ENCODE assay signal across 25 mouse cellular contexts in the genomic region with DNA sequence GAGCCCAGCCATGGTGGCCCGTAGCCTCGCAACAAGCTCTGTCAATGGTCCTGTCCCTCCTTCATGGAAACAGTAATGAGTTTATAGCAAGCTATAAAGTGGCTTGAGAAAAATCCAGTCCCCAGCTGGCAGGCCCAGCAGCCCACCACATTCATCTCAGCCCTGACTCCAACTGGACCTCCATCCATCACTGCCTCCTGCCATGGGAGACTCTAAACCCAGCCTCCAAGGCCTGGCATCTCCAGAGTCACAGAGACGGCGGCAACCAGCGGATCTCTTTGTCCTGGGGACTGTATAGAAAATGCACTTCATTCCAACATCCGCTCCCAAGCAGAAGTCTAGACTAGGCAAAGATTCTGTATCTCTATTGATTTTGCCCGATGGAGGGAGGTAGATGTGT. TPM values are rescaled to one million over a fixed set of nuclear protein-coding genes. Genes with fewer than 3 reads are reported as not detected.
"Had no signal": no experiment of that assay in that cellular context is flagged by ENCODE, and none has a peak within 500 bp of the region (broad histone marks: within the 10 kb centered on the region; RNA-seq: fewer than 3 reads in every experiment).

No protein-coding gene starts in this region.

- ATAC-seq: liver, postnatal 0 days; lung, postnatal 0 days; midbrain, embryonic 15.5 days had no signal

- H3K4me2 ChIP-seq: kidney, embryonic 15.5 days; liver, embryonic 11.5 days; lung, embryonic 14.5 days; midbrain, embryonic 12.5 days; midbrain, embryonic 15.5 days had no signal

- H3K36me3 ChIP-seq: kidney, embryonic 15.5 days; midbrain, embryonic 12.5 days; midbrain, embryonic 15.5 days had no signal

- H3K4me3 ChIP-seq: kidney, embryonic 15.5 days; left cerebral cortex, adult 2 months; midbrain, embryonic 12.5 days; midbrain, embryonic 15.5 days had no signal

- H3K27ac ChIP-seq: kidney, embryonic 15.5 days; left cerebral cortex, adult 2 months; liver, embryonic 14.5 days; macrophage; midbrain, embryonic 12.5 days; midbrain, embryonic 15.5 days; stomach, postnatal 0 days had no signal

- H3K9ac ChIP-seq: kidney, embryonic 15.5 days; liver, embryonic 14.5 days; liver, postnatal 0 days; lung, embryonic 14.5 days; midbrain, embryonic 12.5 days; midbrain, embryonic 15.5 days had no signal

- H3K4me1 ChIP-seq: kidney, embryonic 15.5 days; midbrain, embryonic 12.5 days; midbrain, embryonic 15.5 days had no signal

- DNase-seq: kidney, adult 8-10 months; kidney, postnatal 10 days; kidney, postnatal 36 days; layer of hippocampus, postnatal 36 days; liver, postnatal 0 days; lung, embryonic 14.5 days; right cerebral cortex, adult 18-20 months; right cerebral cortex, postnatal 14 days; right cerebral cortex, postnatal 4 days; thymus, adult 2 months; thymus, postnatal 14 days; thymus, postnatal 4 days had no signal

- H3K27me3 ChIP-seq: kidney, embryonic 15.5 days; midbrain, embryonic 15.5 days had no signal

- H3K9me3 ChIP-seq: kidney, embryonic 15.5 days; midbrain, embryonic 12.5 days; midbrain, embryonic 15.5 days had no signal

RNA-seq across cellular contexts. Expression of a gene that starts 18.4 kb away (rescaled TPM):
- total RNA-seq: megakaryocyte, adult 5-6 weeks had no signal
- polyA plus RNA-seq: kidney, embryonic 15.5 days; limb, embryonic 11.5 days; limb, embryonic 14.5 days; liver, embryonic 11.5 days; liver, embryonic 14.5 days; liver, postnatal 0 days; lung, embryonic 14.5 days; lung, postnatal 0 days; macrophage; stomach, embryonic 14.5 days; stomach, postnatal 0 days; thymus, adult 2 months had no signal
